Mouse (Mus musculus) kidney, adult 2 months (tissue): Measurements from ENCODE around the gene Ccpg1os. TPM values are rescaled to one million over a fixed set of nuclear protein-coding genes. Genes with fewer than 3 reads are reported as not detected.
A peak's percentile ranks its signal among the peaks of the same experiment; 100 is the strongest.

Experiments used
- DNase-seq: peaks from one replicate; pipeline ENCODE4 v3.0.0; 2021
- H3K27ac ChIP-seq: fragments of 200-500 bp; 2 replicates; pipeline ENCODE4 v1.5.1; 2012; ENCODE audit warnings: low read depth, low read length, control low read depth, inconsistent platforms; ENCODE audit not compliant: insufficient read depth
- H3K27me3 ChIP-seq: fragments of 200-500 bp; replicated peaks from 2 replicates; pipeline ENCODE4 v1.6.1; 2012; ENCODE audit warnings: mild to moderate bottlenecking, moderate library complexity, low read length, inconsistent platforms; ENCODE audit not compliant: control insufficient read depth, insufficient read depth
- H3K36me3 ChIP-seq: fragments of 200-500 bp; 2 replicates; pipeline ENCODE4 v1.6.1; 2012; ENCODE audit warnings: mild to moderate bottlenecking, moderate library complexity, low read length, inconsistent platforms; ENCODE audit not compliant: control insufficient read depth, insufficient read depth
- H3K4me1 ChIP-seq: fragments of 200-500 bp; 2 replicates; pipeline ENCODE4 v1.6.1; 2011; ENCODE audit warnings: low read length; ENCODE audit not compliant: control insufficient read depth, insufficient read depth
- H3K4me3 ChIP-seq: fragments of 200-500 bp; 2 replicates; pipeline ENCODE4 v1.5.1; 2011; ENCODE audit warnings: mild to moderate bottlenecking, low read depth, low read length, control low read depth; ENCODE audit not compliant: insufficient read depth
- CTCF ChIP-seq: fragments of 200-500 bp; conservative IDR thresholded peaks from 2 replicates; pipeline ENCODE4 v1.5.1; 2011; ENCODE audit warnings: low read depth, mild to moderate bottlenecking, control low read depth, low read length, moderate library complexity, mixed read lengths; ENCODE audit not compliant: insufficient read depth, insufficient read length
- POLR2A ChIP-seq: fragments of 200-500 bp; IDR thresholded peaks from one replicate; pipeline ENCODE4 v1.6.1; 2011; ENCODE audit warnings: low read depth, low read length, control low read depth
- WGBS: fragments of 180-500 bp; shearing (Covaris S2); methylation state at CpG from one replicate; pipeline ENCODE4 v1.1.7; 2018; 5-methylcytosine and 5-hydroxymethylcytosine counted together
- polyA plus RNA-seq: library from polyadenylated mRNA; depleted of rRNA; stranded (reverse); fragments of >200 nt; gene quantifications from 2 replicates; pipeline ENCODE4 v1.2.3, GENCODE M21; 2012

Gene Ccpg1os
- polyA plus RNA-seq, 1 experiment = 34.8 TPM

DNA sequence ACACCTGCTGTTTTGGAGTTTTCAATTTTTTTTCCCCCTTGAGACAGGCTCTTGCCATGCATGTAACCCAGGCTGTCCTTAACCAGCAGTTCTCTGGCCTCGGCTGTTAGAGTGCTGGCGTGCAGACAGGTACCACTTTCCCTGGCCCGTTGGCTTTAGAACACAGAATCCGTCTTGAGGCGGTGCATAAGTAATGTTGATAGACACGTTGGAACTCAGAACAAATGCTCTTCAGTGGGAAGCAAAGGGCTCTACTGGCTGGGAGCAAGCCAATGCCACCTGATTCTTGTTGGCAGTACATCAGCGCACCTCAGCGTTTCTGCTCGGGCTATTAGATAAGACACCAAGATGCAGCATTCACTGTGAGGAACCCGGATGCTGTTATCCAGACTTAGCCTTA lies 34.7 kb upstream of the Ccpg1os start:
- DNase-seq = no peak
- Histone ChIP-seq H3K4me1 (no peaks in the 10 kb centered on the region), H3K36me3 (no peaks in the 10 kb centered on the region), H3K27me3 (no peaks in the 10 kb centered on the region), H3K4me3 (no peak overlapping the region), H3K27ac (no peak overlapping the region)
- no peak for TF ChIP-seq POLR2A
- no peak for TF ChIP-seq CTCF
- WGBS = 85% methylated on average over 10 of the region's 10 CpGs

DNA sequence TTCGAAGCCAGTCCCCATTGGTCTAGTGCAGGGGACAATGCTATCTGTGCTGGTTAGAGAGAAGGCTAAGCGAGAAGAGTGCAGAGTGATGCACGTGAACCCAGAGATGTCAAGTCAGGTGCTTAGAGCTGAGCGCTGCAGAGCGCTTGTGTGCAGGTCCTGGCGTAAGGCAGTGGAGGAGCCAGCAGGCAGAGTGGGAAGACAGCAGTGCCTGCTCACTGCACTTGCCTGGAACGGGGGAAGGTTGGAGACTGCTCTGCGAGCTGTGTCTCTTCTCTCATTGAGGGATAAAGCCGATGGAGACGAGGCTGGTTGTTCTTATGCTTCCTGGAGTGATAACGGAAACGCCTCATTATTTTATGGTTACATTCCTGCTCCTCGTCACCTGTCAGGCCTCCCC lies 29.5 kb upstream of the Ccpg1os start:
- H3K27ac ChIP-seq = no peak overlapping the region
- H3K36me3 ChIP-seq = peaks cover 12% of the 10 kb centered on the region
- no peak for DNase-seq
- H3K27me3 ChIP-seq = no peaks in the 10 kb centered on the region
- TF ChIP-seq CTCF (no peak), POLR2A (no peak)
- H3K4me1 ChIP-seq = no peaks in the 10 kb centered on the region
- H3K4me3 ChIP-seq = no peak overlapping the region
- WGBS = 81% methylated on average over 13 of the region's 13 CpGs

DNA sequence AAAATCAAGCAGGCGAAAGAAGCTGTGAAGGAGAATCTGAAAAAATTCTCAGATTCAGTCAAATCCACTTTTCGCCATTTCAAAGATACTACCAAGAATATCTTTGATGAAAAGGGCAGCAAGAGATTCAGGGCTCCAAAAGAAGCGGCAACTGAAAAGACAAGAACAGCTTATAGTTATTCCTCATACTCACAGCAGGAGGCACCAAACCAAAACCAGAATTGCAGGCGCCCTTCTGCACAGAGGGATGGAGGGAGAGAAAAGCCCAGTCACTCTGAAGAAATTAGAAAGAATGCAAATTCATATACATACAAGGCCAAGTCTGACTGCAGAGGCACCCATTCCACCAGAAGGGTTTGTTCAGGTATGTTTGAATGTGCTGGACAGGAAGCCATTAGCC lies 27.4 kb upstream of the Ccpg1os start:
- Histone ChIP-seq H3K4me1 (no peaks in the 10 kb centered on the region), H3K4me3 (no peak overlapping the region), H3K36me3 (peaks cover 12% of the 10 kb centered on the region), H3K27ac (no peak overlapping the region), H3K27me3 (no peaks in the 10 kb centered on the region)
- TF ChIP-seq POLR2A (no peak), CTCF (0 out of 2 replicates have a peak, but pooled peaks have one; percentile 1)
- no peak for DNase-seq
- WGBS = 90% methylated on average over 4 of the region's 4 CpGs

DNA sequence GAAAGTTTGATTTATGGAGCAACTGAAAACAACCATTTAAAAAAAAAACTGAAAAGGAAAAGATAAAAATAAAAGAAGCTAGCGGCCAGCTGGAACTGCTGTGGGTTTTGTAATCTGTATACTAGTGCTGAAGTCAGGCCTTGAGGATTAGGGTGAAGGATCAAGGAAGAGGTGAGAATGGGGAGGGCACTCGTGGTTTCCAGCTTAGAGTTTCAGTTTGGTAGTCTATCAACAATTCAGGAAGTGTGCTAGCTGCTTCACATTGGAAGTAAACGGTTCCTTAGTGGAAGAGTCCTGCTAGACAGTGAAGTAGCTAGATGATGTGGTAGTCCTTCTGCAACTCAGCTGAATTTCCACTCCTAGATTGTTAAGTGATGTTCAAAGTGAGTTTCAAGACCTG lies 23.2 kb upstream of the Ccpg1os start:
- DNase-seq = no peak
- TF ChIP-seq POLR2A = no peak
- no peak for TF ChIP-seq CTCF
- Histone ChIP-seq H3K4me3 (no peak overlapping the region), H3K4me1 (no peaks in the 10 kb centered on the region), H3K27me3 (no peaks in the 10 kb centered on the region), H3K27ac (no peak overlapping the region), H3K36me3 (peaks cover 16% of the 10 kb centered on the region)
- 54% methylated on average over 3 of the region's 3 CpGs for WGBS

DNA sequence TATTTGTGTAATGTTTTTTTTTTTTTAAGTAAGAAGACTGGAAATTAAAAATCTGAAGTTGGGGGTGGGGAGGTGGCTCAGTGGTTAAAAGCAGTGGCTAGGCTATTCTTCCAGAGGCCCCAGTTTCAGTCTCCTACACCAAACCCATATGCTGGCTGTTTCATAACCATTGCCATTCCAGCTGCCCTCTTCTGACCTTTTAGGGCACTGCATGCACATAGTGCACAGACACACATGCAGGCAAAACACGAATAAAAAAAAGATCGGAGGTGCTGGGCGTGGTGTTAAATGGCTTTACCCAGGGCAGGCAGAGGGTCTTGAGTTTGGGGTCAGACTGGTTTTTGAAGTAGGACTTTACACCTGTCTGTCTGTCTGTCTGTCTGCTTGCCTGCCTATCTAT lies 21.0 kb upstream of the Ccpg1os start:
- no peak for DNase-seq
- WGBS = 90% methylated on average over 3 of the region's 3 CpGs
- Histone ChIP-seq H3K27me3 (no peaks in the 10 kb centered on the region), H3K27ac (no peak overlapping the region), H3K36me3 (peaks cover 9% of the 10 kb centered on the region), H3K4me3 (no peak overlapping the region), H3K4me1 (no peaks in the 10 kb centered on the region)
- no peak for TF ChIP-seq POLR2A
- TF ChIP-seq CTCF = 0 out of 2 replicates have a peak, but pooled peaks have one; percentile 13

DNA sequence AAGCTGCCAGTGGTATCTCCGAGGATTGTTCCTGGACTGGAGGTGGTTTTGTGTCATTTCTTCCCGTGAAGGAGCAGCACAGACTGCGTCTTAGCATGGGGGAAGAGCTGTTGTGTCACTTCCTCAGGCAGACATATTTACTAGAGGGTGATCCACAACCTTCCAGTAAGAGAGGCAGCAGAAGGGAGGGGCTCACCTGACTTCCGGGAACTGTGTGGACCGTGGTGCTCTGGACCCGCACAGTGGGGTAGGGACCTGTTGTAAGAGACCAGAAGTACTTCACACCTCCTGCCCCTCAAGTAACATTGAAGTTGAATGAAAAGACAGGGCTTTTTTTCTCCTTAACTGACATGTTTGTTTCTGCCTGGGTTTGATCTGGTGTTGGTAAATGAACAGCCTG lies 19.9 kb upstream of the Ccpg1os start:
- H3K27me3 ChIP-seq = no peaks in the 10 kb centered on the region
- H3K4me1 ChIP-seq = no peaks in the 10 kb centered on the region
- H3K27ac ChIP-seq = no peak overlapping the region
- no peak for DNase-seq
- TF ChIP-seq POLR2A = no peak
- TF ChIP-seq CTCF = no peak
- H3K4me3 ChIP-seq = no peak overlapping the region
- H3K36me3 ChIP-seq = peaks cover 4% of the 10 kb centered on the region
- WGBS = 82% methylated on average over 6 of the region's 6 CpGs

DNA sequence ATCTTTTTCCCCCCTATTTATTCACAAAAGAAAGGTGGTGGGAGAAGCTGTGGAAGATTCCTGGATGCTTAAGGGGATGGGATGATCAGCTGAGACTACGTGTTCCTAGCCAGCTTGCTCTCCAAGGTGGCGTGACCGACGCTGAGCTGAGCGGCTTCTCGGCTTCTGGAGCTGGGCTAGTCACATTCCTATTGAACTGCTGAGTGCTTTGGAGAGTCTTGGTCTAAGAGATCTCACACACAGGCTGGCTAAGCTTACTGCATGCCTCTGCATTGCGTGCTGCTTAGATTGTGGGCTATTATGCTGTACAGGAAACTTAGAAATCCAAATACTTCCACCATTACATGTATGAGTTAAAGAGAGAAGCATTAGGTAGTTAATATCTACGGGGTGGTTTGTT lies 18.9 kb upstream of the Ccpg1os start:
- WGBS = 90% methylated on average over 8 of the region's 8 CpGs
- Histone ChIP-seq H3K4me1 (no peaks in the 10 kb centered on the region), H3K27ac (no peak overlapping the region), H3K27me3 (no peaks in the 10 kb centered on the region), H3K4me3 (no peak overlapping the region), H3K36me3 (peaks cover 4% of the 10 kb centered on the region)
- DNase-seq = no peak
- no peak for TF ChIP-seq CTCF
- TF ChIP-seq POLR2A = no peak

DNA sequence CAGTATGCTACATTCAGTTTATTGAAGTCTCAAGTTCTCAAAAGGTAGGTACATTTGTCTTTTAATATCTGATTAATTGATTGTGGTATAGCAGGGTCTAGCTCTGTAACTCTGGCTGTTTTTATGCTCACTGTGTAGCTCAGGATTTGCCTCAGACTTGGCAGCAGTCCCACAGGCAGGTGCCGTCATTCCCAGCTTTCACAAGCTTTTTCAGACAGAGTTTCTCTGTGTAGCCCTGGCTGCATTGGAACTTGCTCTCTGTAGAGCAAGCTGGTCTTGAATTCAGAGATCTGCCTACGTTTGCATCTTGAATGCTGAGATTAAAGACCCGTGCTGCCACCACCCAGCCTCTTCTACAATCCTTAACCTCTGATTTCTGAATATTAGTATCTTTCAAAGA lies 17.0 kb upstream of the Ccpg1os start:
- Histone ChIP-seq H3K27ac (no peak overlapping the region), H3K4me1 (no peaks in the 10 kb centered on the region), H3K4me3 (no peak overlapping the region), H3K27me3 (no peaks in the 10 kb centered on the region), H3K36me3 (peaks cover 4% of the 10 kb centered on the region)
- WGBS = 47% methylated on average over 3 of the region's 3 CpGs
- DNase-seq = peak; percentile 19
- TF ChIP-seq POLR2A (no peak), CTCF (no peak)
